Mouse (Mus musculus) heart, embryonic 16.5 days (tissue): ENCODE results near the gene Noc4l. TPM values are rescaled to one million over a fixed set of nuclear protein-coding genes. Genes with fewer than 3 reads are reported as not detected.
A peak's percentile ranks its signal among the peaks of the same experiment; 100 is the strongest.

Experiments
- ATAC-seq: fragments of 200-750 bp; cut with Nextera tagmentation; replicated peaks from 2 replicates; pipeline ENCODE4 v1.8.0; 2017; ENCODE audit warnings: moderate number of reproducible peaks; ENCODE audit not compliant: insufficient read depth, low FRiP score; ENCODE audit errors: extremely low read depth
- H3K27ac ChIP-seq: fragments of 300-500 bp; sonication (generic); 2 replicates; pipeline ENCODE4 v1.5.1; 2014; ENCODE audit warnings: mild to moderate bottlenecking, low read length, control low read depth, moderate library complexity
- H3K27me3 ChIP-seq: fragments of 300-500 bp; sonication (generic); 2 replicates; pipeline ENCODE4 v1.6.1; 2014; ENCODE audit warnings: low read length, mixed read lengths; ENCODE audit not compliant: control insufficient read depth, insufficient read depth
- H3K36me3 ChIP-seq: fragments of 300-500 bp; sonication (generic); 2 replicates; pipeline ENCODE4 v1.6.1; 2014; ENCODE audit not compliant: control insufficient read depth, insufficient read depth
- H3K4me1 ChIP-seq: fragments of 300-500 bp; sonication (generic); 2 replicates; pipeline ENCODE4 v1.6.1; 2014; ENCODE audit warnings: low read length, mixed read lengths; ENCODE audit not compliant: control insufficient read depth, insufficient read depth
- H3K4me2 ChIP-seq: fragments of 300-500 bp; sonication (generic); 2 replicates; pipeline ENCODE4 v1.6.1; 2014; ENCODE audit warnings: low read depth, mild to moderate bottlenecking, control low read depth, low read length
- H3K4me3 ChIP-seq: fragments of 300-500 bp; sonication (generic); 2 replicates; pipeline ENCODE4 v1.5.1; 2014; ENCODE audit warnings: mild to moderate bottlenecking, control low read depth, low read length
- H3K9ac ChIP-seq: fragments of 300-500 bp; sonication (generic); 2 replicates; pipeline ENCODE4 v1.6.1; 2014; ENCODE audit warnings: low read length, control low read depth
- H3K9me3 ChIP-seq: fragments of 300-500 bp; sonication (generic); replicated peaks from 2 replicates; pipeline ENCODE4 v1.6.1; 2016; ENCODE audit warnings: low read length; ENCODE audit not compliant: control insufficient read depth
- WGBS: fragments of 180-500 bp; shearing (Covaris S2); extraction: QIAGEN DNeasy Blood & Tissue Kit; methylation state at CpG from one replicate; pipeline ENCODE4 v1.1.7; 2014; 5-methylcytosine and 5-hydroxymethylcytosine counted together
- polyA plus RNA-seq: library from polyadenylated mRNA; unstranded; fragments of >200 nt; fragmentation: Nextera tagmentation; extraction: Ambion mirVana; gene quantifications from 2 replicates; pipeline ENCODE4 v1.2.1, GENCODE M21; 2015

Noc4l gene
- polyA plus RNA-seq, 1 experiment from 2014 or later, result 36.2 TPM

- 21% methylated on average over 12 of the region's 12 CpGs for WGBS
- Histone ChIP-seq H3K27me3 (no peaks in the 10 kb centered on the region), H3K4me2 (peak overlapping the region; percentile 59), H3K27ac (no peak overlapping the region), H3K4me1 (peaks cover 3% of the 10 kb centered on the region; the same call in 1 of the 2 replicates), H3K9me3 (no peaks in the 10 kb centered on the region; the same call in 1 of the 2 replicates), H3K36me3 (no peaks in the 10 kb centered on the region), H3K9ac (0 out of 2 replicates have a peak overlapping the region, but pooled peaks have one; percentile 60), H3K4me3 (peak overlapping the region; percentile 32)
- no peak for ATAC-seq
Observed at GRCm38 (mm10) chr5:110639459-110639858, 13.8 kb downstream of the Noc4l start.

GRCm38 (mm10) chr5:110638306-110639074 lies 14.7 kb downstream of the Noc4l start:
- Histone ChIP-seq H3K27ac (no peak overlapping the region), H3K4me2 (no peak overlapping the region), H3K4me1 (peaks cover 3% of the 10 kb centered on the region; the same call in 1 of the 2 replicates), H3K36me3 (no peaks in the 10 kb centered on the region), H3K9me3 (no peaks in the 10 kb centered on the region; the same call in 1 of the 2 replicates), H3K27me3 (no peaks in the 10 kb centered on the region), H3K4me3 (no peak overlapping the region), H3K9ac (no peak overlapping the region)
- ATAC-seq, result no peak
- 80% methylated on average over 7 of the region's 7 CpGs for WGBS

- 38% methylated on average over 6 of the region's 6 CpGs for WGBS
Observed at GRCm38 (mm10) chr5:110635951-110636707, 17.1 kb downstream of the Noc4l start.

GRCm38 (mm10) chr5:110629525-110630120 lies 23.6 kb downstream of the Noc4l start:
- Histone ChIP-seq H3K36me3 (no peaks in the 10 kb centered on the region), H3K4me2 (no peak overlapping the region), H3K4me1 (no peaks in the 10 kb centered on the region), H3K4me3 (no peak overlapping the region), H3K27me3 (peaks cover 8% of the 10 kb centered on the region; the same call in 1 of the 2 replicates), H3K27ac (no peak overlapping the region), H3K9me3 (no peaks in the 10 kb centered on the region), H3K9ac (no peak overlapping the region)
- no peak for ATAC-seq
- 69% methylated on average over 2 of the region's 2 CpGs for WGBS

More at GRCm38 (mm10) chr5:110635951-110636707, 17.1 kb downstream of the Noc4l start:
- Histone ChIP-seq H3K36me3 (no peaks in the 10 kb centered on the region), H3K27ac (no peak overlapping the region), H3K9ac (no peak overlapping the region), H3K4me3 (no peak overlapping the region), H3K4me1 (peaks cover 3% of the 10 kb centered on the region; the same call in 1 of the 2 replicates), H3K27me3 (no peaks in the 10 kb centered on the region), H3K9me3 (no peaks in the 10 kb centered on the region), H3K4me2 (no peak overlapping the region)
- ATAC-seq, result no peak

- ATAC-seq, result no peak
- Histone ChIP-seq H3K9me3 (no peaks in the 10 kb centered on the region), H3K4me3 (no peak overlapping the region), H3K4me2 (no peak overlapping the region), H3K27me3 (peaks cover 8% of the 10 kb centered on the region; the same call in 1 of the 2 replicates), H3K27ac (no peak overlapping the region), H3K4me1 (no peaks in the 10 kb centered on the region), H3K9ac (no peak overlapping the region), H3K36me3 (no peaks in the 10 kb centered on the region)
- WGBS, result 13% methylated on average over 19 of the region's 19 CpGs
Observed at GRCm38 (mm10) chr5:110628156-110628555, 25.1 kb downstream of the Noc4l start.

- 59% methylated on average over 10 of the region's 10 CpGs for WGBS
- no peak for ATAC-seq
Observed at GRCm38 (mm10) chr5:110627351-110627750, 25.9 kb downstream of the Noc4l start.

GRCm38 (mm10) chr5:110624319-110624718 lies 28.9 kb downstream of the Noc4l start:
- no peak overlapping the region for H3K4me3 ChIP-seq
- 72% methylated on average over 2 of the region's 2 CpGs for WGBS
- H3K9ac ChIP-seq, result no peak overlapping the region
- no peaks in the 10 kb centered on the region for H3K9me3 ChIP-seq
- H3K27ac ChIP-seq, result no peak overlapping the region
- peaks cover 8% of the 10 kb centered on the region; the same call in 1 of the 2 replicates for H3K27me3 ChIP-seq
- no peaks in the 10 kb centered on the region for H3K36me3 ChIP-seq
- no peak for ATAC-seq
- no peak overlapping the region for H3K4me2 ChIP-seq
- no peaks in the 10 kb centered on the region for H3K4me1 ChIP-seq

More at GRCm38 (mm10) chr5:110627351-110627750, 25.9 kb downstream of the Noc4l start:
- H3K36me3 ChIP-seq, result no peaks in the 10 kb centered on the region
- no peak overlapping the region for H3K27ac ChIP-seq
- no peak overlapping the region for H3K4me3 ChIP-seq
- no peak overlapping the region for H3K4me2 ChIP-seq
- H3K9ac ChIP-seq, result no peak overlapping the region
- H3K27me3 ChIP-seq, result peaks cover 8% of the 10 kb centered on the region; the same call in 1 of the 2 replicates
- H3K4me1 ChIP-seq, result no peaks in the 10 kb centered on the region
- H3K9me3 ChIP-seq, result no peaks in the 10 kb centered on the region

GRCm38 (mm10) chr5:110619226-110619625 lies 34.0 kb downstream of the Noc4l start:
- no peak for ATAC-seq
- H3K4me3 ChIP-seq, result no peak overlapping the region
- 81% methylated on average over 6 of the region's 6 CpGs for WGBS

More at GRCm38 (mm10) chr5:110619226-110619625, 34.0 kb downstream of the Noc4l start:
- Histone ChIP-seq H3K4me2 (no peak overlapping the region), H3K9me3 (no peaks in the 10 kb centered on the region), H3K27me3 (no peaks in the 10 kb centered on the region), H3K36me3 (no peaks in the 10 kb centered on the region), H3K9ac (no peak overlapping the region), H3K4me1 (no peaks in the 10 kb centered on the region), H3K27ac (no peak overlapping the region)
